Mouse (Mus musculus) gastrocnemius, postnatal 25 days (tissue): ENCODE results near the gene Zfp148. TPM values are rescaled to one million over a fixed set of nuclear protein-coding genes. Genes with fewer than 3 reads are reported as not detected.
"Not testable (repeated sequence)": the region's sequence is repeated elsewhere in the genome, so short reads cannot be mapped to it uniquely, and the experiment has no call there.

Experiments used
- DNase-seq: peaks from one replicate; pipeline ENCODE4 v3.0.0; 2022
- total RNA-seq, 2 experiments: library from RNA; stranded (reverse); gene quantifications; 1 replicate in 1 of 2; 2 replicates in 1 of 2; pipeline ENCODE4 v1.2.3; 2021

Zfp148 gene
- total RNA-seq, 2 experiments from 2014 or later = 18.8 to 21.9 TPM

GRCm38 (mm10) chr16:33464509-33465241 is 84.0 kb downstream of the Zfp148 start:
- no peak for DNase-seq

GRCm38 (mm10) chr16:33465242-33465614 is 84.6 kb downstream of the Zfp148 start:
- no peak for DNase-seq

DNA sequence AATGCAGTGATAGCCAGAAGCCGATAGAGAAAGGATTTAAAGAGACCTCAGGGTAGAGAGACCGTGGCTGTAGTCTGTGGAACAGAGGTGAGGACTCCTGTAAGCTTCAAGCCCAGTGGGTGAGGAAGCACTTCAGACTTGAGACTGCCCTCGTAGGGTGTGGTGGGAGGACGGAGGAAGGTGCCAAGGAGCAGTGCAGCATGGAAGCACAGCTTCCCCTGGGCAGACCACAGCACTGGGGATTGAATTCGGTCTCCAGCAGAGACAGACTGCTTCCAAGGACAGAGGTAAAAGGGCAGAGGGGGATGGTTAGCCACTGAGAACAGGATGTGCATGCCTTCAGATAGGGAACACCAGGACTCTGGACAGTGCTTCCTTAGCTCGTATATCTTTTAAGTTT is 86.8 kb downstream of the Zfp148 start:
- no peak for DNase-seq

GRCm38 (mm10) chr16:33469973-33470372 is 89.3 kb downstream of the Zfp148 start:
- no peak for DNase-seq

GRCm38 (mm10) chr16:33474381-33474780 is 93.7 kb downstream of the Zfp148 start:
- DNase-seq = no peak

- DNase-seq = no peak
Observed at GRCm38 (mm10) chr16:33479926-33480325, 99.3 kb downstream of the Zfp148 start.

DNA sequence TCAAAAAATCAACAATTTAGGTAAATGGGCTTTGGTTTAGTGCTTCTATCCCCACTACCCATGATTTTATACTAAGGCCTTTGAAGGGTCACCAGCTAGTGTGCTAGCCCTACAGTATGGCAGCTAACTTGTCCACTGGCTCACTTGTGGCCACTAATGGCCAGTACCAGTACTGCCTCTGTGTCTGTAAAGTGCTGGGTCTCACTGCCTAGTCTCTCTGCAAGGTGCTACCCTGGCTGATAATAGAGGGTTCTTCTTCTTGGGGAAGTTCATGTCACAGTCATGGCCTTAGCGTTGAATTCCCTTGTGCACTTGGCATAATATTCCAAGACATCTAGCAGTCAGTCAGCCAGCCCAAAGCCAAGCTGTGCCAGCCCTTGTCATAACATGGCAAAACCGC is 100.5 kb downstream of the Zfp148 start:
- no peak for DNase-seq

DNA sequence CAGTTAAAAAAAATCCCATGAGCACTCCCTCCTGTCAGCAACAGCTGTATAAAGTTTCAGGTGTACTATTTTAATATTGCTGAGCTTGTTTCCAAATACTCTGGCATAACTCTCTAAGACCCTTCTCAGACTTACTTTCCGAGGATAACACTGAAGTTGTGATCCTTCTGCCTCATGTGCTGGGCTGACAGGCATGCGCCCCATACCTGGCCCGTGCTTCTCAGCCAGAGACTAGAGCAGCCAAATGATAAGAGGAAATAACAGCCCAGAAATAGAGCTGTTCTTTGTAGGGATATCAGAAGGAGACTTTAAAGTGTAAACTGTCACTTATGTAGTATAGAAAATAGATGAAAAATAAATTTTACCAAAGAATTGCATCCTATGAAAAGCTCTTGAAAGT is 101.7 kb downstream of the Zfp148 start:
- DNase-seq = no peak

DNA sequence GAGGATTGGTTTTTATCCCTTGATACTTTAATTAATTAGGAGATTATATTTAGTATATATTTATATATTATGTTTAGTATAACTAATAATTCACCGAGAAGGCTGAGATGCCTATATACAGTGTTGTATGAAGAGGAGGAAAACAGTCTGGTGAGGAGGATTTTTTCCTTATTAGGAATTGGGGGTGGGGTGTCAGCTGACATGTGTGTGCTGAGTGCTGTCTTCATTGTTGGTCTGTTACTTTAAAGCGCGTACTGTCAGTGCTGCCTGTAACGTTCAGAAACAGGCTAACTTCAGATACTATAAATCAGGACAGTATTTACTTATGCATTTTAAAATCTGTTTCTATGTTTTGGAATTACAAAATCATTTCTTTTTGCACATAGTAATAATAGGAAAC is 107.1 kb downstream of the Zfp148 start:
- no peak for DNase-seq

DNA sequence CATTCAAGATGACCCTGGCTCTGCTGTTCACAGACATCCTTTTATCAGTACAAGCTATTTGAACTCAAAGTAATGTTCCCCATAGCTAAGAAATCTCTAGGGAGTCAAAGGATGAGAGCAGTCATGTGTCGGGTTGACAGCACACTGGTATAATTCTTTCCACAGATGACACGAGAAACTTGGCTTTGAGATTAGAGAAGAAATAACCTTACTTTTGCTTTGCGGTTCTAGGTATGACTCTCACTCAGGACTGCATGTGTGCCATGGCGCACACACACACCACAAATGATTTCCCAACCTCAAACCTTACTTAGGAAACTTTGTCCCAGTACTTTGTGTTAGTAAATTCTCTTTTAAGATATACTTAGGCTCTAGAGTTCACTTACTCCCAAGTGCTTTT is 113.7 kb downstream of the Zfp148 start:
- no peak for DNase-seq

- DNase-seq = no peak
Observed at GRCm38 (mm10) chr16:33508082-33508481, 127.4 kb downstream of the Zfp148 start.

DNA sequence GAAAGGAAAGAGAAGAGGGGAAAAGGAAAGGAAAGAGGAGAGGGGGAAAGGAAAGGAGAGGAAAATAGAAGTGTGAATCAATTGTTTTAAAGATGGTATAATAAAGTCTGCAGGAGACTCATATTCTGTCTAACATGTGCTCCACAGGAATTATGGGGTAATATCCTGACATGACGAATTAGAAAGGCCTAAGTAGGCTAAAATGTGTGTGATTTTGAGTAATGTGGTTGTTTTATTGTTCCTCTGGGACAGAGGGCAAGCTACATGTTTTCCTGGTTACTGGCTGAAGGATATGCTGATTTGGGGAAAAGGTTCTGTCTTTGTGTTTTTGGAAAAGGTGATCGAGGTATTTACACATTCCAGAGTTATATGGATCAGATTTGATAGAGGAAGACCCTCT is 128.6 kb downstream of the Zfp148 start:
- DNase-seq = not testable (repeated sequence)

- DNase-seq = not testable (repeated sequence)
Observed at GRCm38 (mm10) chr16:33510856-33511255, 130.2 kb downstream of the Zfp148 start.

- DNase-seq = no peak
Observed at GRCm38 (mm10) chr16:33512555-33512954, 131.9 kb downstream of the Zfp148 start.

- no peak for DNase-seq
Observed at GRCm38 (mm10) chr16:33516807-33517565, 136.3 kb downstream of the Zfp148 start, which contains the start of gene Slc12a8. Slc12a8 (plus strand) TSS chr16:33517328.

GRCm38 (mm10) chr16:33517627-33518026 is 137.0 kb downstream of the Zfp148 start:
- no peak for DNase-seq

GRCm38 (mm10) chr16:33518236-33518635 is 137.6 kb downstream of the Zfp148 start:
- no peak for DNase-seq

DNA sequence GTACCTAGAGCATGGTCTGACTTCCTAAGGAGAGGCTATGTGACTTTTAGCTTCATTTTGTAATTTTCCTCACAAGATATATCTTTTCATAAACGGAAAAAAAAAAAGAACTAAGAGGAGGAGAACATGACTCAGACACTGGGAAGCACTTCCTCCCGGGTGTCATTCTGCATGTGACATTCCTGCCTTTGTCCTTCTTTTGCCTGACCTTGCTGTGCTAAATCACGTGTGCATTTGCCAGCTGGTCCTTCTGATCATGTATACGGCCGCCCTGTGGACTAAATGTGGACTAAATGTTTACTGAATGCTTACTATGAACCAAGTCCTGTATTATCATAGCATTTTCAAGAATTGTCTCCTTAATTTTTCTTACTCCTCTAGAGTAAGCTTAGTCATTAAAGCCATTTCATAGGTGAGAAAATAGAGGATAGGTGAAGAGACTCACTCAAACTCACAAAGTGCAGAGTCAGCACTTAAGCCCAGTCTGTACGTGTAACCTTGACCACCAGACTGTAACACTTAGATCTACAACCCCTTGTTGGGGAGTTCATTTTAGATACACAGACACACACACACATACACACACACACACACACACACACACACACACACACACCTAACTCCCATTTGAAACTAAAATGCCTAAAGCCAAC is 139.4 kb downstream of the Zfp148 start:
- DNase-seq = no peak

DNA sequence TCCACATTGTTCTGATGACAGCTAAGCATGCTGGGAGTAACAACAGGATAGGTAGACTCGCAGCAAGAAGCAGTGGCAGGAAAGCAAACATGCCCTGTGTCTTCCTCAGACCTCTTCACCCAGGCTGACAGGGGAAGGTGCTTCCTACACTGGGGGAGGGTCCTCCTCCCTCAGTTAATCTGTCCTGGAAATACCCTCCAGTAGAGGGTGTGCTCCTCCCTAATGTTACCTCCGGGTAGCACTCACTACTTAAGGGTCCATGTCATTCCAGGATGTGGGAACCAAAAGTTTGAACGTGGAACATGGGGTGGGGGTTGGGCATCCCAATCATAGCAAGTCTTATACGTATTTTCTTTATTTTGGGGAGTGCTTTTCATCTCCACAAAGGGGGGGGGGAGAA is 141.9 kb downstream of the Zfp148 start:
- no peak for DNase-seq

GRCm38 (mm10) chr16:33523571-33523970 is 142.9 kb downstream of the Zfp148 start:
- DNase-seq = no peak

DNA sequence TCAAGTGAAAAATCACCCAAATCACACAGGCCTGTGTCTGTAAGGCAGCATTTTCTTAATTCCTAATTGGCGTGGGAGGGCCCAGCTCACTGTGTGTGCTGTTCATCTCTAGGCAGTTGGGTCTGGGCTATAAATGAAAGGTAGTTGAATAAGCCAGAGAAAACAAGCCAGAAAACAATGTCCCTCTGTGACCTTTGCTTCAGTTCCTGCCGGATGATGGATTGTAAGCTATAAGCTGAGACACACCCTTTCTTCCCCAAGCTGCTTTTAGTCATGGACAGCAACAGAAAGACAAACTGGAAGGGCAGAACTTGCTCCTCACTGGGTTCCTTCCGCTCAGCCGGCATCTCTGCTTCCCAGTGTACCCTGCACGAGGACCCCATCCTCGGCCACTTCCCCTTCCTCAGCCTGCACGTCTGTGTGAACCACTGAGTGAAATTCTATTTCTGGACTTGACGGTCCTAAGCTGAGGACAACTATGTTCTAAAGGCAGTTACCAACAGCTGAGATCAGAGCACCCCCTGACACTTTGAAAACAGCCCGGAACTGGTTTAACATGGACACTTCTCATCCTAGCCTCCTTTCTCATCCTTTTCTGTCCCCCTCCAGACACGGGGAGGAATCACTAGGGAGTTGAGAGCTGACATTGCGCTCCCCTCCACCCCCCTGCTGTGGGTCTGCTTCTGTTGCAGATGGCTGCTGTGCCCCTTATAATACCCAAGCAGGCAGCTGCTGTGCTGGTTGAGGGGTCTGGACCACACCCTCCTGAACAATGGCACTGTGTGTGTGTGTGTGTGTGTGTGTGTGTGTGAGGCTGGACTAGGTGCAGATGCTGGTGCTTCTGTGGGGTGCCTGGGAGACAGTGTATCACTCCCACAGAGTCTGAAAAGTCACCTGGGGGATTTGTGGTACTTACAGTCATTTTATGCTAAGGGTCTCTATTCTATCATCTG is 149.1 kb downstream of the Zfp148 start:
- DNase-seq = no peak

- DNase-seq = no peak
Observed at GRCm38 (mm10) chr16:33531184-33531583, 150.5 kb downstream of the Zfp148 start.
